Mouse (Mus musculus): ENCODE data around the gene Ctnnbl1. TPM values are rescaled to one million over a fixed set of nuclear protein-coding genes. Genes with fewer than 3 reads are reported as not detected.
A peak's percentile ranks its signal among the peaks of the same experiment; 100 is the strongest.

Gene Ctnnbl1
- total and polyA plus RNA-seq, 3 experiments: 6.7 to 10.7 (median 10.1) TPM

- no peaks in the 10 kb centered on the region for H3K36me3 ChIP-seq (ENCODE audit: control insufficient read depth, insufficient read depth, low read length)
- no peaks in the 10 kb centered on the region for H3K79me2 ChIP-seq (replicated peaks; ENCODE audit: control insufficient read depth, insufficient read depth, low read length)
- no peak overlapping the region for H3K4me3 ChIP-seq
- intact Hi-C loops (cut with DNase I): no loop called here
- DNase-seq: no peak
- H3K9ac ChIP-seq (ENCODE audit: low read depth, low read length): no peak overlapping the region
- TF ChIP-seq CTCF (IDR thresholded peaks at IDR 0.05) (no peak), POLR2A (IDR thresholded peaks at IDR 0.05; ENCODE audit: insufficient read depth, low read depth, low read length) (no peak), EP300 (IDR thresholded peaks at IDR 0.05; ENCODE audit: insufficient read depth, low read depth, low read length) (no peak)
- no peaks in the 10 kb centered on the region for H3K27me3 ChIP-seq (ENCODE audit: control insufficient read depth, insufficient read depth, low read length)
- WGBS: 47% methylated on average over 7 of the region's 7 CpGs
- H3K4me1 ChIP-seq (ENCODE audit: control insufficient read depth, insufficient read depth, low read length): no peaks in the 10 kb centered on the region
- H3K27ac ChIP-seq: no peak overlapping the region
These were observed 40.9 kb upstream of the Ctnnbl1 start for GRCm38 (mm10) chr2:157696297-157696731.

- H3K36me3 ChIP-seq (ENCODE audit: control insufficient read depth, insufficient read depth, low read length): no peaks in the 10 kb centered on the region
- TF ChIP-seq CTCF (IDR thresholded peaks at IDR 0.05): no peak
- TF ChIP-seq EP300 (IDR thresholded peaks at IDR 0.05; ENCODE audit: insufficient read depth, low read depth, low read length): no peak
- TF ChIP-seq POLR2A (IDR thresholded peaks at IDR 0.05; ENCODE audit: insufficient read depth, low read depth, low read length): no peak
These were observed 34.0 kb upstream of the Ctnnbl1 start for GRCm38 (mm10) chr2:157703155-157703554.

GRCm38 (mm10) chr2:157704991-157705776, 32.0 kb upstream of the Ctnnbl1 start:
- intact Hi-C loops (cut with DNase I): no loop called here
- peak in 1 of 2 experiments; percentile 9 for DNase-seq
- Histone ChIP-seq H3K27ac (no peak overlapping the region), H3K27me3 (ENCODE audit: control insufficient read depth, insufficient read depth, low read length) (no peaks in the 10 kb centered on the region; the same call in 1 of the 2 replicates), H3K9ac (ENCODE audit: low read depth, low read length) (no peak overlapping the region), H3K36me3 (ENCODE audit: control insufficient read depth, insufficient read depth, low read length) (no peaks in the 10 kb centered on the region), H3K4me1 (ENCODE audit: control insufficient read depth, insufficient read depth, low read length) (no peaks in the 10 kb centered on the region), H3K4me3 (no peak overlapping the region), H3K79me2 (replicated peaks; ENCODE audit: control insufficient read depth, insufficient read depth, low read length) (no peaks in the 10 kb centered on the region)
- TF ChIP-seq EP300 (IDR thresholded peaks at IDR 0.05; ENCODE audit: insufficient read depth, low read depth, low read length) (no peak), CTCF (IDR thresholded peaks at IDR 0.05) (no peak), POLR2A (IDR thresholded peaks at IDR 0.05; ENCODE audit: insufficient read depth, low read depth, low read length) (no peak)
- WGBS: 44% methylated on average over 28 of the region's 28 CpGs

More at GRCm38 (mm10) chr2:157703155-157703554, 34.0 kb upstream of the Ctnnbl1 start:
- DNase-seq: no peak
- Histone ChIP-seq H3K4me3 (no peak overlapping the region), H3K79me2 (replicated peaks; ENCODE audit: control insufficient read depth, insufficient read depth, low read length) (no peaks in the 10 kb centered on the region), H3K27ac (no peak overlapping the region), H3K27me3 (ENCODE audit: control insufficient read depth, insufficient read depth, low read length) (no peaks in the 10 kb centered on the region; the same call in 1 of the 2 replicates), H3K4me1 (ENCODE audit: control insufficient read depth, insufficient read depth, low read length) (no peaks in the 10 kb centered on the region), H3K9ac (ENCODE audit: low read depth, low read length) (no peak overlapping the region)
- 60% methylated on average over 8 of the region's 8 CpGs for WGBS
- intact Hi-C loops (cut with DNase I): no loop called here

DNA sequence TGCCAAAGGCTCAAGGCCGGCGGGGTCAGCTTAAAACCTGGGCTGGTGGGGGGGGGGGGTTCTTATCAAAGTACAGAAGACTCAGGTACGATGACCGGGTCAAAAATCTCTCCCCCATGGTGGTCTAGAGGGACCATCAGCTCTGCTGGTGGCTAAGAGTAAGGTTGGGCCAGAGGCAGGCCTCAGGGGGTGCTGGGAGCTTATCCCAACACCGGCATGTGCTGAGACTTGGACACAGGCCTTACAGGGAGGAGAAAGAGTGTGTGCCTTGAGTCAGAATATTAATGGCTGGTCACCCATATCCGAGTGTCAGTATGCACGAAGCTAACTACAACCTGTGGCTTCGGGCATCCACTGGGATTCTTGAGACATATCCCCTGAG, 31.4 kb upstream of the Ctnnbl1 start:
- DNase-seq: no peak
- no peaks in the 10 kb centered on the region for H3K36me3 ChIP-seq (ENCODE audit: control insufficient read depth, insufficient read depth, low read length)
- no peaks in the 10 kb centered on the region; the same call in 1 of the 2 replicates for H3K27me3 ChIP-seq (ENCODE audit: control insufficient read depth, insufficient read depth, low read length)
- intact Hi-C loops (cut with DNase I): no loop called here
- 57% methylated on average over 8 of the region's 8 CpGs for WGBS
- TF ChIP-seq EP300 (IDR thresholded peaks at IDR 0.05; ENCODE audit: insufficient read depth, low read depth, low read length): no peak
- TF ChIP-seq POLR2A (IDR thresholded peaks at IDR 0.05; ENCODE audit: insufficient read depth, low read depth, low read length): no peak
- no peak for TF ChIP-seq CTCF (IDR thresholded peaks at IDR 0.05)
- H3K4me1 ChIP-seq (ENCODE audit: control insufficient read depth, insufficient read depth, low read length): no peaks in the 10 kb centered on the region
- H3K79me2 ChIP-seq (replicated peaks; ENCODE audit: control insufficient read depth, insufficient read depth, low read length): no peaks in the 10 kb centered on the region
- no peak overlapping the region for H3K9ac ChIP-seq (ENCODE audit: low read depth, low read length)
- no peak overlapping the region for H3K4me3 ChIP-seq
- no peak overlapping the region for H3K27ac ChIP-seq

DNA sequence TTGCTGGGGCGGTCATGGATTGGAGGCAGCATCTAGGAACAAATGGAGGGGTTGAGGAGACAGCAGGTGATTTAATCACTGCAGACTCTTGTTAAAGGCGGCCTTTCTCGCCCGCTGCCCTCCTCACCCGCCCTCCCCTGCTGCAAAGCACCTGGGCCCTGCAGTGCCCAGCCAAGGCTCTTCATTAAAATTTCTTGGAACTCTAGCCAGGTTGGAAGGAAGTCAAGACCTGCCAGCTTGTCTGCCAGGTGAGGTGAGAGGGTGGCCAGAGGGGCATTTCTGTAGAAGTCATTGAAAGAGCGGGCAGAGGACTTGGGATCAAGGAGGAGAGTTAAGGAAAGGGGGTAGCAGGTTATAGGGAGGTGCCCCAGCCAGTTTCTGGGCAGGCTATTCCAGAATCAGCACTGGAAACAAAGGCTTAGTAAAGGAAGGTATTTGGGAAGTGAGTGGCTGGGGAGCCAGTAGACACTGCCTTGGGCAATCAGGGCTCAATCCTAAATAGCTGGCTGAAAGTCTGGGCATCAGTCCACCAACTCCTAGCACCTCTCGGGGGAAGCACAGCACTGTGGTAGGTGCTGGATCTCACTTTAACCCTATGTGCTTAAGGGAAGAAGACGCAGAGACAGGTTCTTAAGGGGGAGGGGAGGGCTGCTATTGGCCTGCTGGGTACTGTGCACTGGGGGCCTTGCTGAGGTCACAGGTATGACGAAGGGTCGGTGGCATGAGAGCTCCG, 29.8 kb upstream of the Ctnnbl1 start:
- H3K4me3 ChIP-seq: no peak overlapping the region
- TF ChIP-seq CTCF (IDR thresholded peaks at IDR 0.05) (no peak), EP300 (IDR thresholded peaks at IDR 0.05; ENCODE audit: insufficient read depth, low read depth, low read length) (no peak), POLR2A (IDR thresholded peaks at IDR 0.05; ENCODE audit: insufficient read depth, low read depth, low read length) (no peak)
- H3K27me3 ChIP-seq (ENCODE audit: control insufficient read depth, insufficient read depth, low read length): no peaks in the 10 kb centered on the region; the same call in 1 of the 2 replicates

More for the DNA sequence above, 29.8 kb upstream of the Ctnnbl1 start:
- WGBS: 54% methylated on average over 11 of the region's 11 CpGs
- H3K4me1 ChIP-seq (ENCODE audit: control insufficient read depth, insufficient read depth, low read length): no peaks in the 10 kb centered on the region
- intact Hi-C loops (cut with DNase I): no loop called here
- no peak overlapping the region for H3K9ac ChIP-seq (ENCODE audit: low read depth, low read length)
- no peak for DNase-seq
- H3K27ac ChIP-seq: no peak overlapping the region
- H3K36me3 ChIP-seq (ENCODE audit: control insufficient read depth, insufficient read depth, low read length): no peaks in the 10 kb centered on the region
- no peaks in the 10 kb centered on the region for H3K79me2 ChIP-seq (replicated peaks; ENCODE audit: control insufficient read depth, insufficient read depth, low read length)

Measured in heart, adult 2 months (tissue).